Mouse (Mus musculus): Measurements from ENCODE around the gene Nrbp1. TPM values are rescaled to one million over a fixed set of nuclear protein-coding genes. Genes with fewer than 3 reads are reported as not detected.

The Nrbp1 gene
- polyA plus RNA-seq, 1 experiment from 2014 or later = 167 TPM

GRCm38 (mm10) chr5:31219070-31219469 is 21.6 kb upstream of the Nrbp1 start:
- Histone ChIP-seq H3K4me1 (peaks cover 14% of the 10 kb centered on the region), H3K36me3 (no peaks in the 10 kb centered on the region), H3K9me3 (no peaks in the 10 kb centered on the region), H3K27ac (peak overlapping the region; percentile 31; the same call in 1 of the 2 replicates), H3K4me3 (peak overlapping the region; percentile 89), H3K27me3 (no peaks in the 10 kb centered on the region), H3K4me2 (peak overlapping the region; percentile 73), H3K9ac (0 out of 2 replicates have a peak overlapping the region, but pooled peaks have one; percentile 9)
- no peak for ATAC-seq (ENCODE audit: borderline replicate concordance, extremely low read depth, low FRiP score, low TSS enrichment)
- WGBS = 0% methylated on average over 2 of the region's 2 CpGs

- Histone ChIP-seq H3K27ac (peak overlapping the region; percentile 88), H3K36me3 (no peaks in the 10 kb centered on the region), H3K4me2 (peak overlapping the region; percentile 73), H3K27me3 (no peaks in the 10 kb centered on the region), H3K4me1 (peaks cover 14% of the 10 kb centered on the region), H3K9me3 (no peaks in the 10 kb centered on the region), H3K9ac (peak overlapping the region; percentile 84), H3K4me3 (peak overlapping the region; percentile 89)
- no peak for ATAC-seq (ENCODE audit: borderline replicate concordance, extremely low read depth, low FRiP score, low TSS enrichment)
- 2% methylated on average over 11 of the region's 11 CpGs for WGBS
These were observed 21.2 kb upstream of the Nrbp1 start for GRCm38 (mm10) chr5:31219474-31219873.

GRCm38 (mm10) chr5:31219911-31220447 is 20.7 kb upstream of the Nrbp1 start:
- peaks cover 14% of the 10 kb centered on the region for H3K4me1 ChIP-seq
- WGBS = under 1% methylated on average over 40 of the region's 40 CpGs
- H3K4me2 ChIP-seq = peak overlapping the region; percentile 73
- peak overlapping the region; percentile 89 for H3K4me3 ChIP-seq
- peak; percentile 60 for ATAC-seq (ENCODE audit: borderline replicate concordance, extremely low read depth, low FRiP score, low TSS enrichment)
- H3K9ac ChIP-seq = peak overlapping the region; percentile 84
- H3K27me3 ChIP-seq = no peaks in the 10 kb centered on the region
- peak overlapping the region; percentile 88 for H3K27ac ChIP-seq
- H3K36me3 ChIP-seq = no peaks in the 10 kb centered on the region
- H3K9me3 ChIP-seq = no peaks in the 10 kb centered on the region

- no peaks in the 10 kb centered on the region for H3K9me3 ChIP-seq
- no peaks in the 10 kb centered on the region for H3K36me3 ChIP-seq
- WGBS = under 1% methylated on average over 67 of the region's 70 CpGs
- peak within 1 kb of the TSS; percentile 89 for H3K4me3 ChIP-seq
- peak within 1 kb of the TSS; percentile 88 for H3K27ac ChIP-seq
- H3K9ac ChIP-seq = peak within 1 kb of the TSS; percentile 84
- H3K27me3 ChIP-seq = no peaks in the 10 kb centered on the region
- peak; percentile 97 for ATAC-seq (ENCODE audit: borderline replicate concordance, extremely low read depth, low FRiP score, low TSS enrichment)
- H3K4me1 ChIP-seq = peaks cover 14% of the 10 kb centered on the region
- peak within 1 kb of the TSS; percentile 73 for H3K4me2 ChIP-seq
These were observed 20.0 kb upstream of the Nrbp1 start, which contains the start of gene Ppm1g for GRCm38 (mm10) chr5:31220448-31221303. Gene Ppm1g, minus strand, starts transcription at chr5:31220687.

- H3K4me2 ChIP-seq = peak overlapping the region; percentile 73
- H3K27ac ChIP-seq = peak overlapping the region; percentile 83
- no peaks in the 10 kb centered on the region for H3K36me3 ChIP-seq
- no peaks in the 10 kb centered on the region for H3K27me3 ChIP-seq
- no peaks in the 10 kb centered on the region for H3K9me3 ChIP-seq
- H3K4me3 ChIP-seq = peak overlapping the region; percentile 89
- peaks cover 14% of the 10 kb centered on the region for H3K4me1 ChIP-seq
- ATAC-seq (ENCODE audit: borderline replicate concordance, extremely low read depth, low FRiP score, low TSS enrichment) = no peak
- H3K9ac ChIP-seq = peak overlapping the region; percentile 84
- 14% methylated on average over 11 of the region's 11 CpGs for WGBS
These were observed 19.2 kb upstream of the Nrbp1 start for GRCm38 (mm10) chr5:31221304-31221945.

- no peak overlapping the region for H3K4me2 ChIP-seq
- ATAC-seq (ENCODE audit: borderline replicate concordance, extremely low read depth, low FRiP score, low TSS enrichment) = no peak
- H3K27me3 ChIP-seq = no peaks in the 10 kb centered on the region
- H3K9me3 ChIP-seq = no peaks in the 10 kb centered on the region
- H3K27ac ChIP-seq = no peak overlapping the region
- H3K4me3 ChIP-seq = no peak overlapping the region
- WGBS = 89% methylated on average over 9 of the region's 9 CpGs
- H3K36me3 ChIP-seq = no peaks in the 10 kb centered on the region
- no peak overlapping the region for H3K9ac ChIP-seq
- H3K4me1 ChIP-seq = peaks cover 14% of the 10 kb centered on the region
These were observed 18.0 kb upstream of the Nrbp1 start for GRCm38 (mm10) chr5:31222696-31223095.

- Histone ChIP-seq H3K36me3 (no peaks in the 10 kb centered on the region), H3K27ac (no peak overlapping the region), H3K9me3 (no peaks in the 10 kb centered on the region), H3K4me2 (no peak overlapping the region), H3K9ac (no peak overlapping the region), H3K4me3 (no peak overlapping the region), H3K4me1 (peaks cover 1% of the 10 kb centered on the region; the same call in 1 of the 2 replicates), H3K27me3 (no peaks in the 10 kb centered on the region)
- no peak for ATAC-seq (ENCODE audit: borderline replicate concordance, extremely low read depth, low FRiP score, low TSS enrichment)
- 63% methylated on average over 1 of the region's 1 CpGs for WGBS
These were observed 14.0 kb upstream of the Nrbp1 start for GRCm38 (mm10) chr5:31226641-31227040.

GRCm38 (mm10) chr5:31241522-31242034 is 914 bp downstream of the Nrbp1 start:
- peak overlapping the region; percentile 98 for H3K9ac ChIP-seq
- H3K9me3 ChIP-seq = no peaks in the 10 kb centered on the region
- H3K4me1 ChIP-seq = peaks cover 9% of the 10 kb centered on the region
- peaks cover 30% of the 10 kb centered on the region for H3K36me3 ChIP-seq
- peak overlapping the region; percentile 92 for H3K4me2 ChIP-seq
- ATAC-seq (ENCODE audit: borderline replicate concordance, extremely low read depth, low FRiP score, low TSS enrichment) = no peak
- peak overlapping the region; percentile 94 for H3K4me3 ChIP-seq
- WGBS = under 1% methylated on average over 13 of the region's 13 CpGs
- peak overlapping the region; percentile 99 for H3K27ac ChIP-seq
- no peaks in the 10 kb centered on the region for H3K27me3 ChIP-seq

GRCm38 (mm10) chr5:31242191-31242590 is 1.5 kb downstream of the Nrbp1 start:
- peak overlapping the region; percentile 98 for H3K9ac ChIP-seq
- no peak overlapping the region for H3K27ac ChIP-seq
- peak overlapping the region; percentile 92 for H3K4me2 ChIP-seq
- 20% methylated on average over 10 of the region's 10 CpGs for WGBS
- peaks cover 9% of the 10 kb centered on the region for H3K4me1 ChIP-seq
- no peaks in the 10 kb centered on the region for H3K27me3 ChIP-seq
- peaks cover 36% of the 10 kb centered on the region for H3K36me3 ChIP-seq
- ATAC-seq (ENCODE audit: borderline replicate concordance, extremely low read depth, low FRiP score, low TSS enrichment) = no peak
- H3K9me3 ChIP-seq = no peaks in the 10 kb centered on the region
- peak overlapping the region; percentile 94 for H3K4me3 ChIP-seq

GRCm38 (mm10) chr5:31250716-31251115 is 10.1 kb downstream of the Nrbp1 start:
- Histone ChIP-seq H3K27me3 (no peaks in the 10 kb centered on the region), H3K9ac (no peak overlapping the region), H3K4me2 (no peak overlapping the region)

GRCm38 (mm10) chr5:31251541-31252101 is 11.0 kb downstream of the Nrbp1 start, which contains the start of gene Krtcap3:
Gene Krtcap3, plus strand, starts transcription at chr5:31251691.
- H3K9ac ChIP-seq = peak within 1 kb of the TSS; percentile 47
- peaks cover 11% of the 10 kb centered on the region; the same call in 1 of the 2 replicates for H3K4me1 ChIP-seq
- WGBS = 28% methylated on average over 46 of the region's 47 CpGs
- peak; percentile 79 for ATAC-seq (ENCODE audit: borderline replicate concordance, extremely low read depth, low FRiP score, low TSS enrichment)
- H3K27me3 ChIP-seq = no peaks in the 10 kb centered on the region
- H3K4me3 ChIP-seq = peak within 1 kb of the TSS; percentile 39
- H3K9me3 ChIP-seq = no peaks in the 10 kb centered on the region
- peaks cover 67% of the 10 kb centered on the region for H3K36me3 ChIP-seq
- peak within 1 kb of the TSS; percentile 49 for H3K4me2 ChIP-seq
- peak within 1 kb of the TSS; percentile 67 for H3K27ac ChIP-seq

More at GRCm38 (mm10) chr5:31250716-31251115, 10.1 kb downstream of the Nrbp1 start:
- ATAC-seq (ENCODE audit: borderline replicate concordance, extremely low read depth, low FRiP score, low TSS enrichment) = peak; percentile 4; the same call in 1 of the 2 replicates
- Histone ChIP-seq H3K9me3 (no peaks in the 10 kb centered on the region), H3K4me1 (peaks cover 11% of the 10 kb centered on the region; the same call in 1 of the 2 replicates), H3K36me3 (peaks cover 71% of the 10 kb centered on the region), H3K27ac (no peak overlapping the region), H3K4me3 (no peak overlapping the region)
- WGBS = 42% methylated on average over 4 of the region's 4 CpGs

Data from lung, embryonic 15.5 days (tissue).